15 mouse cellular contexts compared by ENCODE assay signal in the genomic region with DNA sequence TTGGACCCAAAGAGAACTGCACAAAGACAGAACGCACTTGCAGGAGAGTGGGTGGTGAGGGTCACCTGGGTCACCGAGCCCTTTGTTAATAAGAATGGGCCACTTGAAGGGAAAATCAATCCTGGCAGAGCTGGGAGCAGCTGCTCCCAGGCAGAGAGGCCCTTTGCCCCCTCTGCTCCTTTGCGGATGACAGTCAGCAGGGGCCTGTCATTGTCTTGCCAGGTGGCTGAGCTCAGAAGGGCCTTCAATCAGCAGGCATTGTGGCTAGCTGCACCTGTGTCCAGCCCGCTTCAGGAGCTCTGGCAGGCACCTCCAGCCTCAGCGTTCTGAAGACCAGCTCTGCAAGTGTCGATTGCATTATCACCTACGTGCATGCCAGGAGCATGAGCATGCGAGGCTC. TPM values are rescaled to one million over a fixed set of nuclear protein-coding genes. Genes with fewer than 3 reads are reported as not detected.
A peak's percentile ranks its signal among the peaks of the same experiment; 100 is the strongest.
DNase-seq lines count a peak whose midpoint lies in the region; ATAC-seq lines count a peak whose summit lies in the region.
"Had no signal": no experiment of that assay in that cellular context is flagged by ENCODE, and none has a peak within 500 bp of the region (broad histone marks: within the 10 kb centered on the region; RNA-seq: fewer than 3 reads in every experiment).

No protein-coding gene starts in this region.

- no peak for DNase-seq in heart, embryonic 10.5 days (ENCODE audit: low spot score)
- DNase-seq in heart, postnatal 4 days, result no peak
- peak; percentile 94 for DNase-seq in midbrain, embryonic 11.5 days (ENCODE audit: low spot score, missing footprints)
- peak; percentile 82 for DNase-seq in retina, postnatal 1 day
- DNase-seq in left cerebral cortex, adult 18-20 months (ENCODE audit: low spot score in 2 of 2), result no peak
- DNase-seq in adrenal gland, postnatal 10 days, result no peak
- DNase-seq in cerebellum, adult 8-10 months, result no peak
- DNase-seq: cerebellum, adult 9-11 months; gastrocnemius, adult 2 months; heart, postnatal 36 days; lung, adult 18-20 months had no signal

- H3K36me3 ChIP-seq in heart, embryonic 10.5 days, result no peaks in the 10 kb centered on the region
- H3K36me3 ChIP-seq in forebrain, embryonic 16.5 days (ENCODE audit: control insufficient read depth, insufficient read depth), result no peaks in the 10 kb centered on the region
- no peaks in the 10 kb centered on the region for H3K36me3 ChIP-seq in midbrain, embryonic 11.5 days (ENCODE audit: control insufficient read depth, insufficient read depth, low read length)
- H3K36me3 ChIP-seq: kidney, embryonic 15.5 days; limb, embryonic 13.5 days had no signal

- H3K4me2 ChIP-seq in forebrain, embryonic 16.5 days (ENCODE audit: low read length), result no peak overlapping the region
- no peak overlapping the region; the same call in 1 of the 2 replicates for H3K4me2 ChIP-seq in midbrain, embryonic 11.5 days
- H3K4me2 ChIP-seq: kidney, embryonic 15.5 days; limb, embryonic 13.5 days had no signal

- no peak overlapping the region for H3K9ac ChIP-seq in forebrain, embryonic 16.5 days (replicated peaks; ENCODE audit: low read depth, low read length)
- H3K9ac ChIP-seq in midbrain, embryonic 11.5 days (ENCODE audit: low read length), result peak overlapping the region; percentile 17; the same call in 1 of the 2 replicates
- H3K9ac ChIP-seq: kidney, embryonic 15.5 days; limb, embryonic 13.5 days had no signal

- 0 out of 2 replicates have a peak overlapping the region, but pooled peaks have one; percentile 8 for H3K4me3 ChIP-seq in heart, embryonic 10.5 days
- H3K4me3 ChIP-seq in forebrain, embryonic 16.5 days (replicated peaks; ENCODE audit: low read length), result no peak overlapping the region
- no peak overlapping the region for H3K4me3 ChIP-seq in midbrain, embryonic 11.5 days (ENCODE audit: low read depth, low read length)
- H3K4me3 ChIP-seq: gastrocnemius, adult 2 months; kidney, embryonic 15.5 days; limb, embryonic 13.5 days had no signal

- peaks cover 47% of the 10 kb centered on the region for H3K27me3 ChIP-seq in heart, embryonic 10.5 days (ENCODE audit: insufficient read depth, poor library complexity, severe bottlenecking)
- peaks cover 7% of the 10 kb centered on the region; the same call in 1 of the 2 replicates for H3K27me3 ChIP-seq in forebrain, embryonic 16.5 days (replicated peaks; ENCODE audit: control insufficient read depth, insufficient read depth, low read length)
- no peaks in the 10 kb centered on the region for H3K27me3 ChIP-seq in midbrain, embryonic 11.5 days (ENCODE audit: control insufficient read depth, insufficient read depth, low read length)

- 34% methylated on average over 8 of the region's 8 CpGs for WGBS in heart, embryonic 10.5 days
- WGBS in forebrain, embryonic 16.5 days, result 4% methylated on average over 8 of the region's 8 CpGs
- 6% methylated on average over 8 of the region's 8 CpGs for WGBS in midbrain, embryonic 11.5 days

- H3K27ac ChIP-seq in heart, embryonic 10.5 days, result no peak overlapping the region
- H3K27ac ChIP-seq in forebrain, embryonic 16.5 days (ENCODE audit: low read length), result no peak overlapping the region
- H3K27ac ChIP-seq in midbrain, embryonic 11.5 days (ENCODE audit: low read depth, low read length), result peak overlapping the region; percentile 73
- H3K27ac ChIP-seq: gastrocnemius, adult 2 months; kidney, embryonic 15.5 days; limb, embryonic 13.5 days had no signal

- H3K4me1 ChIP-seq in heart, embryonic 10.5 days, result peaks cover 12% of the 10 kb centered on the region
- peaks cover 8% of the 10 kb centered on the region for H3K4me1 ChIP-seq in forebrain, embryonic 16.5 days (replicated peaks; ENCODE audit: control insufficient read depth, insufficient read depth, low read length)
- peaks cover 26% of the 10 kb centered on the region for H3K4me1 ChIP-seq in midbrain, embryonic 11.5 days (ENCODE audit: control insufficient read depth, insufficient read depth, low read length)
- H3K4me1 ChIP-seq: limb, embryonic 13.5 days had no signal

- H3K9me3 ChIP-seq in heart, embryonic 10.5 days, result no peaks in the 10 kb centered on the region
- peaks cover 3% of the 10 kb centered on the region; the same call in 1 of the 2 replicates for H3K9me3 ChIP-seq in forebrain, embryonic 16.5 days (ENCODE audit: control insufficient read depth, low read length)
- H3K9me3 ChIP-seq in midbrain, embryonic 11.5 days (ENCODE audit: control insufficient read depth, low read length), result no peaks in the 10 kb centered on the region
- H3K9me3 ChIP-seq: kidney, embryonic 15.5 days; limb, embryonic 13.5 days had no signal

- peak; percentile 33; the same call in 1 of the 2 replicates for ATAC-seq in forebrain, embryonic 16.5 days
- peak; percentile 86 for ATAC-seq in midbrain, embryonic 11.5 days (ENCODE audit: low FRiP score)

RNA-seq across cellular contexts. Expression of a gene that starts 45.6 kb away (rescaled TPM):
- polyA plus RNA-seq in heart, embryonic 10.5 days (2016; fragmentation: Nextera tagmentation; extraction: Ambion mirVana), result 68.6 and 80.2 TPM in 2 replicates
- 10 to 100 TPM; 20.5 to 22.1 TPM for total RNA-seq in heart, postnatal 4 days (2021)
- polyA plus RNA-seq in forebrain, embryonic 16.5 days (2015; fragmentation: Nextera tagmentation; extraction: Ambion mirVana), result 58.9 and 63.2 TPM in 2 replicates
- 60.8 and 64.6 TPM in 2 replicates for polyA plus RNA-seq in midbrain, embryonic 11.5 days (2014; fragmentation: Nextera tagmentation; extraction: Ambion mirVana)
- total RNA-seq in left cerebral cortex, adult 18-20 months (2021), result 10 to 100 TPM; 40.4 to 42.3 TPM
- 10 to 100 TPM; 19.5 to 20.7 TPM for total RNA-seq in adrenal gland, postnatal 10 days (2021)

RNA-seq across cellular contexts. Expression of a gene that starts 48.7 kb away (rescaled TPM):
- 1.3 and 3.2 TPM in 2 replicates for polyA plus RNA-seq in heart, embryonic 10.5 days (2016; fragmentation: Nextera tagmentation; extraction: Ambion mirVana)
- under 1 TPM; 0.36 to 0.43 TPM for total RNA-seq in heart, postnatal 4 days (2021)
- polyA plus RNA-seq in forebrain, embryonic 16.5 days (2015; fragmentation: Nextera tagmentation; extraction: Ambion mirVana), result 143 and 173 TPM in 2 replicates
- 33.6 and 35.3 TPM in 2 replicates for polyA plus RNA-seq in midbrain, embryonic 11.5 days (2014; fragmentation: Nextera tagmentation; extraction: Ambion mirVana)
- 100 to 1,000 TPM; 127 to 142 TPM for total RNA-seq in left cerebral cortex, adult 18-20 months (2021)
- 1 to 10 TPM; 3.3 to 6.4 TPM for total RNA-seq in adrenal gland, postnatal 10 days (2021)
- total RNA-seq: megakaryocyte, adult 5-6 weeks had no signal

RNA-seq across cellular contexts. Expression of a gene that starts 52.9 kb away (rescaled TPM):
- 22.2 and 23.0 TPM in 2 replicates for polyA plus RNA-seq in heart, embryonic 10.5 days (2016; fragmentation: Nextera tagmentation; extraction: Ambion mirVana)
- 10 to 100 TPM; 16.1 to 16.5 TPM for total RNA-seq in heart, postnatal 4 days (2021)
- 15.0 and 16.2 TPM in 2 replicates for polyA plus RNA-seq in forebrain, embryonic 16.5 days (2015; fragmentation: Nextera tagmentation; extraction: Ambion mirVana)
- 10.5 and 12.0 TPM in 2 replicates for polyA plus RNA-seq in midbrain, embryonic 11.5 days (2014; fragmentation: Nextera tagmentation; extraction: Ambion mirVana)
- total RNA-seq in left cerebral cortex, adult 18-20 months (2021), result 10 to 100 TPM; 21.9 to 22.6 TPM
- total RNA-seq in adrenal gland, postnatal 10 days (2021), result 10 to 100 TPM; 16.8 to 24.5 TPM

RNA-seq across cellular contexts. Expression of a gene that starts 54.8 kb away (rescaled TPM):
- 285 and 287 TPM in 2 replicates for polyA plus RNA-seq in heart, embryonic 10.5 days (2016; fragmentation: Nextera tagmentation; extraction: Ambion mirVana)
- total RNA-seq in heart, postnatal 4 days (2021), result 100 to 1,000 TPM; 213 to 225 TPM
- polyA plus RNA-seq in forebrain, embryonic 16.5 days (2015; fragmentation: Nextera tagmentation; extraction: Ambion mirVana), result 467 and 469 TPM in 2 replicates
- polyA plus RNA-seq in midbrain, embryonic 11.5 days (2014; fragmentation: Nextera tagmentation; extraction: Ambion mirVana), result 459 TPM in 2 replicates
- 100 to 1,000 TPM; 310 to 319 TPM for total RNA-seq in left cerebral cortex, adult 18-20 months (2021)
- 100 to 1,000 TPM; 295 to 301 TPM for total RNA-seq in adrenal gland, postnatal 10 days (2021)

Comparison
In these comparisons a context has a peak if more than half of its experiments do, and no peak if none do; other contexts are left out.
1. DNase-seq: peak in midbrain, embryonic 11.5 days (single experiment) and retina, postnatal 1 day (single experiment); none in heart, embryonic 10.5 days (single experiment), heart, postnatal 4 days (single experiment), left cerebral cortex, adult 18-20 months (0 of 2), adrenal gland, postnatal 10 days (single experiment) and cerebellum, adult 8-10 months (single experiment).
2. RNA of a gene that starts 48.7 kb away (total RNA-seq): 127 to 142 TPM in left cerebral cortex, adult 18-20 months; 3.3 to 6.4 TPM in adrenal gland, postnatal 10 days and 0.36 to 0.43 TPM in heart, postnatal 4 days; every median in the first group is over 10 times any median in the second.